Mouse (Mus musculus): Measurements from ENCODE around the gene Abhd5. TPM values are rescaled to one million over a fixed set of nuclear protein-coding genes. Genes with fewer than 3 reads are reported as not detected.

The Abhd5 gene
- total RNA-seq, 2 experiments from 2014 or later = 17.5 to 18.8 TPM

DNA sequence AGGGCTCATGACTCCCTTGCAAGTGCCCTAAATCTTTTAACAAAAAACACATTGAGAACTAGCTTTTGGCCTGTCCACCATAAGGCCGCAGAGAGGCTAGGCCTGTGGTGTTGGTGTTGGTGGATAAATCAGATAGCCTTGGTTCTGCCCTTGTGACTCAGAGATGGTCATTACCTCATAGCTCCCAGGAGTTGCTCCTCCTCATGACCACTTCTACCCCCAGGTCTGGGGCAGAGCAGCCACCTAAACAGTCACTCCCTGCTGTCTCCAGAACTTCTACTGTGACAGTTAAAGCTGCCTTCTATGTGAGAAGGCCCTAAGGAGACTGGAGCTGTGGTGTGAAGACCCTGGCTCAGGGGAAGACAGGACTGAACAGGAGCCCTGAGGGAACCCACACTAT, 45.7 kb downstream of the Abhd5 start:
- DNase-seq (ENCODE audit: low spot score in 2 of 2) = no peak
- H3K4me3 ChIP-seq = no peak overlapping the region
- no peak overlapping the region for H3K27ac ChIP-seq
- TF ChIP-seq CTCF (conservative IDR thresholded peaks at IDR 0.05) = no peak

DNA sequence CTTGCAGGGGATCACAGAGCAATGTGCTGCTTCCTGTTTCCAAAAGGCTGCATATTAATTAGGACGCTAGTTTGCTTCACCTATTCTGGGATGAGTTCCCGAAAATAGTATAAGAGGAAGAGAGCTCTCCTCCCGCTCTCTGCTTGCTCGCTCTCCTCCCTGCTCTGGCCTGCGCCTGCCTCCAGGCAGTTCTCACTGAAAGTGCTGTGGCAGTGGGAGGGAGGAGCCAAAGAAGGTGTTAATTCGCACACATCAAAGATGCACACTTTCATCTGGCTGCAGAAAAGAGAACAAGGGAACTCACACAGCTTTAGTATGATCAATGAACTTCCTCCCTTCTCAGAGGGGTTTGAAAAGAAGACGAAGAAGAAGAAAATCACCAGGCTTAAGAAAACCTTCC, 47.3 kb downstream of the Abhd5 start:
- H3K4me3 ChIP-seq = no peak overlapping the region
- peak; percentile 45 for TF ChIP-seq CTCF (conservative IDR thresholded peaks at IDR 0.05)
- no peak overlapping the region for H3K27ac ChIP-seq
- DNase-seq (ENCODE audit: low spot score in 2 of 2) = no peak

DNA sequence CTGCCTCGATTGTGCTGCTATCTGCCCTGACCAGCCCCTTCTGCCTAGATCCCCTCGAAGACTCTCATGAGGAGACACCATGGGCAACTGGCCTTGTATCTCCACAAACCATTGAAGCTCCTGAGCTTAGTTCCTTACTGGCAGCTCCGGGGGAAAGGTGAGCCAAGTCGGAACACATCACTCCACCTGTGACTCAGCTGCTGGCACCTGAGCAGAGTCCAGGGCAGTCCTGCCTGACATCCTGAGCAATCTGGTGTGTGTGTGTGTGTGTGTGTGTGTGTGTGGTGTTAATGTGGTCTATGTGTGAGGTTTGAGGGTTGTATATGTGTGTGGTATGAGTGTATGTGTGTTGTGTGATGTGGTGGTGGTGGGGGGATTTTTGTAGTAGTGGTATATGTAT, 49.8 kb downstream of the Abhd5 start:
- TF ChIP-seq CTCF (conservative IDR thresholded peaks at IDR 0.05) = no peak
- H3K27ac ChIP-seq = no peak overlapping the region
- DNase-seq (ENCODE audit: low spot score in 2 of 2) = no peak

DNA sequence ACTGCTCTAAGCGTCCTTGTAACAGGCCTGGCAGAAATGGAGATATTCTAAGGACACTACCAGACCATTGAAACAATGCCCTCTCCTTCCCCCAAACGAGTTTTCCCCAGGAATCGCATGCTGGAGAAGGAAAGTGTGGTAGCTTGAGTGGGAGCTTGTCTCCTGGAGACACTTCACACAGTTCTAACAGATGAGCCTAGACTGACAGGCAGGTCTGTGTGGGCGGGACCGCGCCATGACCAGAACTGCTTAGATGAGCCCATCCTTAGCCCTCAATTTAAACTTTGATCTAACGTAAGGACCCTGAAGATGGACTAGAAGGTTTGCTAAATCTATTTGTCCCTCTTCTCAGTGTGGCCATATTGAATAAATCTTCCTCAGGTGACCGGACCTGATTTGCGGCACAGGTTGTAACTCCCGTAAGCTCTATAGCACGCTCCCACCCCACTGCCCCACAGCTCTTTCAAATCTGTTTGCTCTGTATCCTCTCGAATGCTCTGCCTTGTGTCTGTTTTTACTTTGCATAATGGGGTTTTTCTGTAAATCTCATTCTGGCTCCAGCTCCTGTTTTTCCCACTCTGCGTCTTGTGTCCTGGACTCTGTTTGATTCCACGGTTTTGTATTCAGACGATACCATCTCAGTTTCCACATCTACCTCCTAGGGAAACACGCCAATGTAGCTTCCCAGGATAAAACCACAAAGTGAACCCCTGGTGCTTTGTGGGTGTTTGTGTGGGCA, 59.2 kb downstream of the Abhd5 start:
- TF ChIP-seq CTCF (conservative IDR thresholded peaks at IDR 0.05) = no peak
- Histone ChIP-seq H3K27ac (no peak overlapping the region), H3K4me3 (no peak overlapping the region)
- peak in 1 of 2 experiments; percentile 27 for DNase-seq (ENCODE audit: low spot score in 2 of 2)

More for the DNA sequence above, 49.8 kb downstream of the Abhd5 start:
- no peak overlapping the region for H3K4me3 ChIP-seq

DNA sequence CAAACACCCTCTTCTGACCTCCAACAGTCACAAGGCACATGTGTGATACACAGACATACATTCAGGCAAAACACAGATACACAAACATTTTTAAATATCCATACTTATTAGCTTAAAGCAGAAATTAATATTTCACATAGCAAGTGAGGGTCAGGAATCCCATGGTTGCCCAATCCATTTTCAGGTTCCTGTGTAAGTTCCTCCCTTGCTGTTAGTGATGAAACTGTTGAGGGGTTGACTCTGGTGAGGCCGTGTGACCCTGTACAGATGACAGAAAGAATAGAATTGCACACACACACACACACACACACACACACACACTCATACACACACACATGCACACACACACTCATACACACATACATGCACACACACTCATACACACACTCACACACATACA, 63.2 kb downstream of the Abhd5 start:
- no peak for TF ChIP-seq CTCF (conservative IDR thresholded peaks at IDR 0.05)
- H3K27ac ChIP-seq = no peak overlapping the region
- no peak overlapping the region for H3K4me3 ChIP-seq
- no peak for DNase-seq (ENCODE audit: low spot score in 2 of 2)

DNA sequence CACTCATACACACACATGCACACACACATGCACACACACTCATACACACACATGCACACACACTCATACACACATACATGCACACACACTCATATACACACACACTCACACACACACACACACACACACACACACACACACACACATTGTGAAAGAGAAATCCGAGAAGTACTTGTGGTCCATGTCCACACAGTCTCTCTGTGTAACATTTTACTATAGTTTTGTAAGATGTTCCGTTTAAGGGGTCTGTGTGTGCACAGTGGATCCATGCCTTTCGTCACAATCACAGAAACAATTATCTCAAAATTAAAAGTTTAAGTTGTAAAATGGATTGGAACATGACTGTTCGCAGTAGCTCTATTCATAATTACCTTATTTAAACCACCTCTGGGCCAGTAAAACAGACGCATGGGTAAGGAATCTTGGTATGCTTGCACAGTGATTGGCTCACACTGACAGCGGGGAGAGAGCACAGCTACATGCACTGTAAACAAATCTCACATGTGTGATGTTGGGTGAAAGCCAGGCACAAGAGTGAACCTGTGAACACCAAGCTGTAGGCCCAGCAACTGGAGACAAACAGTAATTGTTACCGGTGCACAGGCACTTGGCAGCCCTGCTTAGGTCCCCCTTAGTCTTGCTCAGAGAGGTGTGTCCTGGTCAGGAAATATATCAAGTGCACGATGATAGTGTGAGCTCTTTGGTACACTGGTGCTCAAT, 63.8 kb downstream of the Abhd5 start:
- no peak overlapping the region for H3K4me3 ChIP-seq
- H3K27ac ChIP-seq = no peak overlapping the region
- no peak for TF ChIP-seq CTCF (conservative IDR thresholded peaks at IDR 0.05)
- no peak for DNase-seq (ENCODE audit: low spot score in 2 of 2)

DNA sequence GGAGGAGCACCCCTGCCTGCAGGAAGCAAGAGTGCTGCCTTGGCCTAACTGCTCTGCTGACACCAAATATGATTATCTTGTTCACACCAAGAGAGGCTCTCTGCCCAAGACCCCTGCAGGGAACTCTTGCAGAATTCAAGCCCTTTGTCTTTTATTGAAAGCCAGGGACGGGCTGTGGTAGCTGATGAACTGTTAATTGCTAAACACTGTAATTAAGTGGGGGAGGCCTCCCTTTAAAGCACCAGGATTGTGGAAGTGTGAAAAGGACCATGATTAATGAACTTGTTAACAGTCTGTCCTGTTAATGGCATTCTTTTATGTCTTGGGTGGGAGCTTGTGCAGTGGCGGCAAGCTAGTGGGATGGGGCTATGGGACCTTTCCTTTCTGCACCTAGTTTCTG, 65.2 kb downstream of the Abhd5 start:
- no peak for TF ChIP-seq CTCF (conservative IDR thresholded peaks at IDR 0.05)
- no peak for DNase-seq (ENCODE audit: low spot score in 2 of 2)
- no peak overlapping the region for H3K27ac ChIP-seq
- H3K4me3 ChIP-seq = no peak overlapping the region

DNA sequence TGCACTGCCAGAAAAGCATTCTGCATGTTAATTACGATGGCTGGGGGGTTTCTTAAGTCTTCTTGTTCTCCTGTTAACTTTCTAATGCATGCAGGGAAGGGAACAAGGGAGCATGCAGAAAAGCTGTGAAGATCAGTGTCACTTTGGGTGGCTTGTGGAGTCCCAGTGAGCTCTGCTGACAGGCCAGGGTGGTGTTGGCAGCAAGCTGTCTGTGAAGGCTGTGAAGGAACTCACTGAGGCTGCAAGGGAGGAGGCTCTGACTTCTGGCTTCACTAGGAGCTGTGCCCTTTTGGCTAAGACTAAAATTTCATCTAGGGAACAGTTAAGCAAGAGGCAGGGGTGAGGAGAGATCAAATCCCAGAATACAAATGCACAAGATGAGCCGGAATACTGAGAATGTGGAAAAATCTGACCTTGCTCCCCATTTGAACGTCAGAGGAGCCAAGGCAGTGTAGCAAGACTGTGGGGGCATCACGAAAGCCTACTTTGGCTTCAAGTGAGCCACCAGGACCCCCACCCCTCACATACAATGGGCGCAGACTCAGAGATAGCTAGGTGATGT, 68.9 kb downstream of the Abhd5 start:
- no peak for DNase-seq (ENCODE audit: low spot score in 2 of 2)
- no peak overlapping the region for H3K27ac ChIP-seq
- H3K4me3 ChIP-seq = no peak overlapping the region
- TF ChIP-seq CTCF (conservative IDR thresholded peaks at IDR 0.05) = no peak

DNA sequence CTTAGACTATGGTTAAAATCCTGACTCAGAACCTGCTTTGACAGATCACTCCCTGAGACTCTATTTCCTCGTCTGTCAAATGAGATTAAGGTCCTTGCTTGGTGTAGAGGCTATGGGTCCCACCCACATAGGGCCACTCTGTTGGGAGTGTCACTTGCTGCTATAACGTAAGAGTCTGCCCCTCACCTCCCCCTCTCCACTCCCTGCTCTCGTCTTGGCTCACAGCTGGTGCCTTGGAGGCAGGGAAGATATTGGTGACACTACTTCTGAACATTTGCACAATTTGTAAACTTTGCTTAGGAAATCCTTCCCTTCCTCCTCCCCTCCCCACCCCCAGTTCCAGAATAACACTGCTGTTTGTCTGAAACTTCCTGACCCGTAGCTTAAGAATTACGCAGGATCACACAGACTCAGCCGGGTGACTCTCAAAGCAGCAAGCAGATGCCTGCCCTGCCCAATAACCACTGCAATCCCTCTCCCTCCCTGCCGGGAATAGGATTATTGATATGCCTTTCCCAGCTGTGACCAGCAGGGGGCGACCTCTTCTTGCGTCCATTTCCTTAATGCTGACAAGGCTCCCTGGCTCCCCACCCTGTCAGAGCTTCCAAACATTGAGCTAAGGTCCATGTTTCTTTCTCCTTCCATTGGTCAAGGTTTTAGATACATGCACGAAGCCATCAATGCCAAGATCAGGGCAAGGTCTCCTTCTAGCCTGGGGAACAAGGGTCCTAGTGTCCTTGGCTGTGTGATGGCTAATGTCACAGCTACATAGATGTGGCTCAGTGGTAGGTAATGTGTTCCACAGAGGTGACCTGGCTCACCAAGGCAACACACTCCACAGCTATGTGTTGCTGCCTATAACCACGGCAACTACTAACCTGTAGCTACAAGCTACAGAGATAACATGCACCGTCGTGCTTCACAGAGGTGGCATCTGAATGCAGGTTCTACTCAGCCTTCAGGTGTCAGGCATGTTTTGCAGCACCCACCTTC, 69.7 kb downstream of the Abhd5 start:
- no peak overlapping the region for H3K4me3 ChIP-seq
- peak; percentile 78 to 85 for DNase-seq (ENCODE audit: low spot score in 2 of 2)
- peak; percentile 92 for TF ChIP-seq CTCF (conservative IDR thresholded peaks at IDR 0.05)
- peak overlapping the region; percentile 64; the same call in 1 of the 2 replicates for H3K27ac ChIP-seq

DNA sequence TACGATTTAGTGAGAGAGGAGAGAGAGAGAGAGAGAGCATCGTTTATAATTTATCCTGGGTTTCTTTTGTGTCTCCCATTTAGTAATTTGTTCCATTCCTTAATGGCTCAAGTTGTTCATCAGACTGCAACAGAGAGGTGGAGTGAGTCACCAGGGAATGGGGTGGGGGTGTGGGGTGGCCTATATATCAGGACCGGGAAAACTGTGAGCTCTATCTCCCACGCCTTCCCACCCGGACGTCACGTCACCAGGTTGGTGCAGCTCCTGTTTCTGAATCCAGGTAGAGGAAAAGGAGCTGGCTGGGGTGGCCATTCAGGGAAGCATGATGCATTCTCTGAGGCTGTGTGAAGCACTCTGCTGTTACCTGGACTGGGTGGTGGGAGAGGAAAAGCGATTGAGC, 70.5 kb downstream of the Abhd5 start:
- TF ChIP-seq CTCF (conservative IDR thresholded peaks at IDR 0.05) = no peak
- no peak for DNase-seq (ENCODE audit: low spot score in 2 of 2)
- H3K27ac ChIP-seq = peak overlapping the region; percentile 64
- H3K4me3 ChIP-seq = no peak overlapping the region

DNA sequence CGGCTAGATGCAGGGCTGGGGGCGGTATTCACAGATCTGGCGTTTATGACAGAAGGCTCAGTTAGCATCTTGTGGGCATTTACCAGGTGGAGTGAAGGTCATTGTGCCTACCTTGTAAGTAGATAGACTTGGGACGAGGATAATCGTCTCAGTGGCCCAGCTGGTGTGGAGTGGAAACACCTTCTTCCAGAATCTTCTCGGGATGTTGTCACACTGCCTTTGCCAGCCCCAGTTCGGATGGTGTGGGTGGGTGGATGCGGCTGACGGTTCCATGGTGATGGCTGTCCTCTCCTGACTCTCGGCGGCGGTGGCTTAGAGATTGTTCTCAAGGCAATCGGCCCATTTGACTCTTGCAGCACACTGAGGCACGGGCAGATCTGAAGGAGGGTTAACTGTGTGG, 71.3 kb downstream of the Abhd5 start:
- peak; percentile 37 to 46 for DNase-seq (ENCODE audit: low spot score in 2 of 2)
- H3K27ac ChIP-seq = peak overlapping the region; percentile 64
- H3K4me3 ChIP-seq = peak overlapping the region; percentile 26; the same call in 1 of the 2 replicates
- TF ChIP-seq CTCF (conservative IDR thresholded peaks at IDR 0.05) = no peak

DNA sequence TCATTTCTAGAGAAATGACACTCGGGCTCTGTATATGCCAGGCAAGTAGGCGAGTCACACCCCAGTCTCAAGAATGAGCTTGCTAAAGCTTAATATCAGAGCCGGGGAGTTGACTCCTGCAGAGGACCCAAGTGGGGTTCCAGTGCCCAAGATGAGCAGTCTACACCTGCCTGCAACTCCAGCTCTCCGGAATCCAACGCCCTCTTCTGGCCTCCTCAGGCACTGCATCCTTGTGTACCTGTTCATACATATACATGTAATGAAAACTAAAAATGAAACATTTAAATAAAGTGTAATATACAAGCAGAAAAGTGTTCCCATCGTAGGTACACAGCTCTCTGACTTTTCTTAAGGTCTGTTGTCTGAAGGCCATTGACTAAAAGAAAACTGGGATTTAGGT, 71.7 kb downstream of the Abhd5 start:
- Histone ChIP-seq H3K4me3 (no peak overlapping the region), H3K27ac (peak overlapping the region; percentile 64; the same call in 1 of the 2 replicates)
- peak; percentile 72 for TF ChIP-seq CTCF (conservative IDR thresholded peaks at IDR 0.05)
- DNase-seq (ENCODE audit: low spot score in 2 of 2) = no peak

Data from layer of hippocampus, adult 2 months (tissue).